Mouse (Mus musculus) retina, postnatal 1 day (tissue): ENCODE results near the gene Thsd7a.

Experiments used
- DNase-seq: peaks from one replicate; pipeline ENCODE4 v3.0.0-alpha.2; 2012

Thsd7a gene

DNA sequence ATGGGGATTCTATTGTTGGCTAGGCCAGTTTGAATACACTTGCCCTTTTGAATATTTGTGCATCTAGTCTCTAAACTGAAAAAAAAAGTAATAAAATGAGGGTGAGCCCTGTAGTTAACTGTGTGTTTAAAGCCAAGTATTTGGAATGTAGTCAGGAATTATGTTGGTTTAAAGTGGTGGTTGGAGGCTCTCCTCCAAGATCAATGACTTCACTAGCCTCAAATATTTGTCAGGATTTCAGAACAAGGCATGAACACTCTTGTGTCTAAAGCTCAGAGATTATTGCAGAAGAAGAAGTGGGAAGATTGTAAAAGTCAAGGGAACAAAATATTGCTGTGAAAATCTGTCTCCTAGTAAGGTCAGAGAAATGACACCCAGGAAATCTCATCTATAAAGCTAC is 249.3 kb downstream of the Thsd7a start:
- DNase-seq, result no peak

DNA sequence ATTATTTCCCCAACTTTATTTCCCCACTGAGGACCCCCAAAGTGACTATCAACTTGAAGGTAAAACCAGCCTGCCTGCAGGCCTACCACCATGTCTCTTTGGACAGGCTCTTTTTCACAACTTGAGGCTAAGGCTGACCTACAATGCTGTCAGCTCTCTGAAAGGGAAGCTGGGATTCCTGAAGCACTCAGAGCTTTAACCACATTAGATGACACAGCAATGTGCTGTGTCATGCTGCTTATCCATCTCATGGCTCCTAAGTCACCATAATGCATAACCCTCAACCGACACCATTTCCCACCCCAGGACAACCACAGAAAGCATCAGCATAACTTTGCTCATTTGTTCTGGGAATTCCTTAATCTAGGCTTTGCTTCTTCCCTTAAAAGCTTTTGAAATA is 255.6 kb downstream of the Thsd7a start:
- DNase-seq, result no peak

DNA sequence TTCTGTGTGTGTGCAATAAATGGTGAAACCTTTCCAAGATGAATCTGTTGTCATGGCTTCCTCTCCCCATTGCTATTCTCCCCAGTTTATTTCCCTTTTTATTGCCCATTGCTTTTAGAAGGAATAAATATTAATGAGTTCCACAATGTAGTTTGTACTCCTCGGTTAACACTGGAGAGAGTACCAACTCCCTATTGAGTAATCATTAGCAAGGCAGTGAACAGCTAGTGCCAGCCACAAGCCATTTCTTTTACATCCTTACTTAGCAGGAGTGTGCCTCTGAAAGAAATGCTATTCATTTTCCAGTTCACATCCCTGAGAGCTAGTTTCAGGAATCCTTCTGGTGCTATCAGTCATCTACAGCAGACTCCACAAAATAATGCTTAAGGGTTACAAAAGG is 260.3 kb downstream of the Thsd7a start:
- no peak for DNase-seq

DNA sequence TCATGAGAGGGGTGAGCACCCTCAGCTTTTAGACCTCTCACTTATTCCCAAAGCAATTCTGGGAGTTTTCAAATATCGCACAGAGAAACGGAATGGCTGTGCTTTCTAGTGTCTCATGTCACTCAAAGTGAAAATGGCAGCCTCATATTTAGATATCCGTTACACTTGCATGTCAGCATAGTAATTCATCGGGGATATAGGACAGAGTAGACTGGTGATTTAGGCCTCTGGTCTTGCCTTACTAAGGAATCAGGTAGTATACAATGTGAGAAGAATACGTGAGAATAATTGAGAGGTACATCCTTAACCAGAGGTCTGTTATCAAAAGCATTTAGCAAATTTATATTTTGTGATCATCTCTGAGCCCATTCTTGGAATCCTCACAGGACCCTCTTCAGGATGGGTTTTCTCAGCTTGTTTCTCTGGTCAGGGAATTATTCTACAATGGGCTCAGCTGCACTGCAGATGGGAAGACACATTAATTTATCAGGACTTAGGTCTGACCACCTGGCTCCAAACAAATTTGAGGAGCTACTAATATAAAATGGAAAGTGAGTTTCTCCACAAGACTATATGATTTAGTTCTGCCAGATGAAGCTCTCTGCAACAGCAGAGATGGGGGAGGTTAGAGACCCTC is 267.6 kb downstream of the Thsd7a start:
- no peak for DNase-seq

DNA sequence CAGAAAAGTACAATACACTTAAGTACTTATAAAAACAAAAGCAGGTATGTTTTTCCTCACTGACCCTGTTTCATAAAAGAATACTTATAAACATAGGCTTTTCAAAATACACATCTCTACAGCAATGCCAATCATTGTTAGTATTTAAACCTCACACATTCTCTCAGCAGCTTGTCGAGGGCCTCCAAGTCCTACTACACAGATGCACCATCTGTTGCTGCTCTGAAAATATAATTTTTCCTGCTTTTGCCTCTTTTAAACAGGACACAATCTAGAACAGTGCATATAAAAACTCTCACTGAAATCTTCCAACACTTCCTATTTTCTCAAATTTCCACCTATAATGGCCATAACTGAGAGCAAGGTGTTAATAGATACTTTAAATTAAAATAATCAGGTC is 270.9 kb downstream of the Thsd7a start:
- no peak for DNase-seq

DNA sequence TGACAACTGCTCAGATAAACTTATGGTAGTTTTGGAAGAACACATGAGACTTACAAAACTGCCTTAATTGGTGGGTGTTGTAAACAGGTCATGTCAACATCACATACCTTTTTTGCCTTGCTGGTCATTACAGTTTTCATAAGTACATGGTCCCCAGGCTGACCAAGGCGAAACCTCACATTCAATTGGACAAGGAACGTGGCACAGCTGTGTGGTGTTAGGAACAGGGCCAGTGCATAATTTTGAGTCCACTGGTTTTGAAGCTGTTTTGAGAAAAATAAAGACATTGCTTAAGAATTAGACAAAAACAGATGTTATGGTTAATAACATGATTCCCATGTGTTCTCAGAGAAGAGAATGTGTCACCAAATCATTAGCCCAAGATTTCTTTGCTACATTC is 278.3 kb downstream of the Thsd7a start:
- DNase-seq, result no peak

DNA sequence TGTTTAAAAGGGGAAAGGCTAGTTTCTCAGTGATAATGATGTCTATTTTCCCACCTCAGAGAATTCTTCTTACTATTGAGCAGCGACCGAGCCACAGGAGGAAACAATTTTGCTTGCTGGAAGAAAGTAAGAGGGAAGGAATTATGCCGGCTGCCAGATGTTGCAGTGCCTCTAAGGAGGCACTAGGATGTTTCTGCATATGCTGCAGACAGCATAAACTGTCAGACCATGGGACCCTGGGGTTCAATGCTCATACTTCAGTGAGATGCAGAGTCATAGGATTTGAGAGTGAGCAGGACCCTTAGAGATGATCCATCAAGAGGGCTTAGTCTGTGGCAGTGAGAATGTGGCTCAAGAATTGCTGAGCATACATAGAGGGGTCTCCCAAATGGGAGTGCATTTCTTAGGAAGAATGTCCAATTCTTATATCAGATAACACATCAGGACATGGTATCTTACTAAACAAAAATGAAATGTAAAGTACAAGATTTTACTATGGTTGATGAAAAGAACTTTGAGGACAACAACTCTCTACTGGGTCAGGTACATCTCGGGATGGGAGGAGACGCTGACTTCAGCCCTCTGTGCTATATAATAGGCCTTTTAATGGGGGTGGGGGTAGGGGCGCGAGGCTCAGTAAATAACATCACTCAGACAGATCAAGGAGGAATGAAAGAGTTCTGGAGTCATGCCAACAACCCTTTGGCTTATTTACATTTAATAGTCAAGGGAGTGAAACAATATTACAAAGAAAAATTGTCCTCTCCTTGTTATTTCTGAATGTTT is 281.7 kb downstream of the Thsd7a start:
- no peak for DNase-seq

DNA sequence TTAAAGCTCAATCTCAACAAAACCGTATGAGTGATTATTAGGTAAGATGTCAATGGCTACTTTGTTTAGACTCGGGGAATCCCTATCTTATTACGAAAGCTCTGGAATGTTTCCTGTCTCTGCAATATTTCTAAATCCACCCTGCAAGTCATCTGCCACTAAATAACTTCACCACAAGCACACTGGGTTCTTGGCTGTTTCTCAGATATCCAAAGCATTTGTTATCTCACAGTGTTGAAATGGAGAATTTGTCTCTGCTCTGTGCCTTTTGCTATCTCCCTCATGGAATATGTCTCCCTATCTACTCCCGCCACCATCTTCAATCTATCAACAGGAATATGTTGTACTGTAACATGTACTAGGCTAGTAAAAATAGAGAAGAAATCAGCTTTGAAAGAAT is 290.4 kb downstream of the Thsd7a start:
- DNase-seq, result no peak

DNA sequence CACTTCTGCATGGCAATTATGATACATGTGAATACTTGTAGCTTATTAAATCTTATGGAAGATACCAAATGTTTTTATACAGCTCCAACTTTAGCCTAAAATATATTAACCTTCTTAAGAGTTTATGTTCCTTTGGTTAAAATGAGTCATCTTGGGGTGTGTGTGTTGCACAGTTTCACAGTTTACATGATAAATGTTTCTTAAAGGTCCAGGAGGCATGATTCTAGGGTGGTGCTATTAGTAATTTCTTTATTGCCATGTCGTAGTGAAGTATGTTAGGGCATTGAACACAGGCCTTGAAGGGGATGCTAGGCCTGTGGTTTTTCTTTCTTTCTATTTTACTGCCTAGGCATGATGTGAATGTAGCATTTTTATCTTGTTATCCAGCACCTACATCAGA is 291.8 kb downstream of the Thsd7a start:
- no peak for DNase-seq

DNA sequence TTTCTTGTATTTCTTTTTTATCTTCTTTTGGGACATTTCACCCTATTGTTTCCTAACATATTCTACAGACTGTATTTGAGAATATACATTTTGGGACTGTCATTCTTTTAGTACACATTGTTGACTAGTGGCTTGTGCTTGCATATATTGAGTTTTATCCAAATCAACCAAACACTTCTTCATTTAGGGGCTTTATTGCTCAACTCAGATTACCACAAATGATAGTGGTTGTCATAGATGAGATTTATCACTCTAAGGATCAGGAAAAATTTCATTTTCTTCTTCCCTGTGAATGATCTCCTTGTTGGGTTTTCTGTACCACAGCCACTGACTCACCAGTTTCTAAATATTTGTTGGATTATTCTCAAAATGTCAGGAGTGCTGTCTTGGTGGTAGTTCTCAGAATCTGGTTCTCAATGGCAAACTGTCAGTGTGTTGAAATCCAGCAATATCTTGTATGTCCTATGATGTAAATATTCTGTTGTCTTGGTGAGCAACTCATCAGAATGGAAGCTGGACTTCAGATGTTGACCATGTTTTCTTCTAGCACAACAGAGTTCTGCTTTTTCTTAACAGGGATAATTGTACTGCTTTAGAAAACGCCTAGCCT is 294.2 kb downstream of the Thsd7a start:
- no peak for DNase-seq

DNA sequence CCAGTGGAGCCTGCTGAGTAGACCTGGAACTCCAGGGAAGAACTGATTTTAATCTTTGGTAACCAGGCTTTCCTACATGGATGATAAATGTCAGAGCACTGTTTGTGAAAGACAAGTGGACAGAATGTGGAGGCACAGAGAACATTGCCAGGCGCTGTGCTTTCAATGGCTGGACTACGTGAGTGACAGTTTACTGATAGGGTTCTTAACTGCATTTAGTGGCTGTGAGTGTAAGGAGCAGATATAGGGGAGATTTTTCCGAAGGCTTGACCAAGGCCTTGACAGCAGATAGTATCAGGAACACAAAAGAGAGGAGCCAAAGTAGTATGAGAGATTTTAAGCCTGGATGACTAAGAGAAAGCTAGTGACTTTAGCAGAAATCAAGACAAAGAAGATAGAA is 295.1 kb downstream of the Thsd7a start:
- DNase-seq, result no peak

DNA sequence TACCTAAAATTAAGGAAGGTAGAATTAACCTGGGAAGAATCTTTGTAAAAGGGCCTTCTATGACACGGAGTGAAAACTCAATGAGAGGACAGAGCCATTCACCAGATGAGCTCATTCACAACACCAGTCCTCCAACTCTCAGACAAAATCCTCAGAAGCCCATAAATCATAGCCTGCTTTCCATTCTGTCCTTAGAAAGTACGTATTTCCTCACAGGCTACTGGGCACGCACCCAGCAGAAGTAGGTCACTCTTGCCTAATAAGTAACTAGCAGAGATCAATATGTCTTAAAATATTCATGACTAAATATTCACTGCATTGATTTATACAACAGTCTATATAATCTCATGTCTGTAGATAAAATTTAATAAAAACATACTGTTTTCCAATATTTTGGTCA is 300.4 kb downstream of the Thsd7a start:
- no peak for DNase-seq

DNA sequence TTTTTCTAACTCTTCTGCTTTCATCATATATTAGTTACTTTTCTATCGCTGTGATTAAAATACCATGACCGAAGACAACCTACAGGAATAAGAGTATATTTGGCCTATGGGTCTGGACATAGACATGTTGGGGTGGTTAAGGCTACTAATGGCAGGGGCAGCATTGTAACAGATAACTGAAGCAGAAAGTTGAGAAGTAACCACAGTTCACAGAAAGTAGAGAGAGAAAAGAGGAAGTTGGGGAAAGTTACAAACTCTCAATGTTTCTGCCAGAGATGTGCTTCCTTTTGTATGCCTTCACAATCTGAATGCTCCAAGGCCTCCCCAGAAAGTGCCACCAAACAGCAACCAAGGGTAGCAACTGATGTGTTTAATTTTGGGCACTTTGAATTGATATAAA is 303.7 kb downstream of the Thsd7a start:
- DNase-seq, result no peak

DNA sequence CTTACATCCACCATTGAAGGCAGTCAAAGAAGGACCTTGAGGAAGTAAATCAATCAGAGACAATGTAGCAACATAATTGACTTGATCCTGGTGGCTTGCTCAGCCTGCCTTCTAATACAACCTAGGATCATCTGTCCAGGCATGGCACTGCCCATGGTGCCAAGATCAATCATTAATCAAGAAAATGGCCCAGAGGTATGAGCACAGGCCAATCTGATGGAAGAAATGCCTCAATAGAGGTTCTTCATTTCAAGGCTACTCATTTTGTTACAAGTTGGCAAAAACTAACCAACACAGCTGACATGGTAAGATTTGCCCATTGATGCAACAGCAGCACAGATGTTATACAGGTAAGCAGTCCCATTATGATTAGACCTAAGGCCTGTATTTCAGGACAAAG is 309.6 kb downstream of the Thsd7a start:
- DNase-seq, result no peak

DNA sequence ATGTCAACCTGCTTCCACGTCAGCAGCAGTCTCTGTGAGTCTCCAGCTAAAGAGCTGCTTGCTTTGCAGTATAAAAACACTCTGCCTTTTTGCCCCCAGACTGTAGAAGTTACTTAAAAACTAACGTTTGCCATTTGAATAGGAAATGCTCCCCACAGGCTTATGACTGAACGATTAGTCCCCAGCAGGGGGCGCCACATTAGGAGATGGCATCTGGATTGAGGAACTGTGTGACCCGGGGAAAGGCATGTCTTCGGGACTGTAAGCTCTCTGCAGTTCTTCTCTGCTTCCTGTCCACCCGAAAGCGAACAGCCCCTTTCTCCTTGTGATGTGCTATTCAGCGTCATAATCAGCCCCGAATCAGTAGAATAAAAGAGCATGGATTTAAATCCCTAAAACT is 330.1 kb downstream of the Thsd7a start:
- DNase-seq, result no peak

DNA sequence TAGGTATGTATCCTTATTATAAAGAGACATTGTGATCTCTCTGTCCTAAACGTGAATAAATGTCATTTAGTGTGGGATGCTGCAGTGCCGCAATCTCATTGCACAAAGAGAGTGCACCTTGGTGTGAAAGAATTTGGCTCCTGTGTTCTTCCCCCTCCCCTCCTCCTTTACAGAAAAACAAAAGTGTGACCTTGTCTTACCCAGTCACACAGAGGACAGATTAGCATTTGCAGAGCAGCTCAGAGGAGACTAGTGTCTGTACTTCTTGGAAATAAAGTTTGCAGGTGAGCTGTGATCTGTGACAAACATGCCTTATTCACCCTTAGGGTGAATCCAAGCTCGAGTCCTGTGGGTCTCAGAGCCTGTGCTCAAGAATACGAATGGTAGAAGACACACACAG is 332.2 kb downstream of the Thsd7a start:
- no peak for DNase-seq

DNA sequence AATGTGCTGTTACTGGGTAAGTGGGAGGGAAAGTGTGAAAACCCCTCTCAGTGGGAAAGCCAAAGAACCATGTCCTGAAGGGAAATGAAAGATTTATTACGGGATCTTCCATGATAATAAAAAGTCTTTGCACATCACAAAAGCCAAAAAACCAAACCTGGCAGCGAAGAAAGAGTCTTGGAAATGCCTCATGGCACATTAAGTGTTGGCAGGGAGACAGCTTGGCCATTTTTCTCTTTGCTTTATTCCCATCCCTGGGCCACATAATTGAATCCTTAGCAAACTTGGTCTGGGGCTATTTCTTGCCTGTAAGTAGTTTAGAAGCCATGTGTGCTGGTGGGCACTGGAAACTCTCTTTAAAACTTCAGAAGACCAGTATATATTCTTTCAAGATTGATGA is 344.8 kb downstream of the Thsd7a start:
- DNase-seq, result no peak

DNA sequence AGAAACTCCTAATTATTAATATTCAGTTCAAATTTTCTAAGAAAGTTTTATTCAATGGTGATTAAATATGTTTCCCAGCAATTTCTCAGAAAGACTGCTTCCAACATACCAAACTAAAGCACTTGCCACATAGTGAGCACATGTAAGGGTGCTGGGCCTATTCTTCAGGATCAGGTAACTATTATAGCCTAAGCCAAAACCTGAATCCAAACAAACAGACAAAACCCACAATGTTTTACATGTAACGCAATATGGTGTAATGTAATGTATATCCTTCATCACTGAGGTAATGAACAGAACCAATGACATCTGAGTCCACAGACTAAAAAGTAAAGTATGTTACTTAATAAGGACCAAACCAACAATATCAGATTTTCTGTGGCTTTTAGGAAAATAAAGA is 346.2 kb downstream of the Thsd7a start:
- DNase-seq, result no peak

DNA sequence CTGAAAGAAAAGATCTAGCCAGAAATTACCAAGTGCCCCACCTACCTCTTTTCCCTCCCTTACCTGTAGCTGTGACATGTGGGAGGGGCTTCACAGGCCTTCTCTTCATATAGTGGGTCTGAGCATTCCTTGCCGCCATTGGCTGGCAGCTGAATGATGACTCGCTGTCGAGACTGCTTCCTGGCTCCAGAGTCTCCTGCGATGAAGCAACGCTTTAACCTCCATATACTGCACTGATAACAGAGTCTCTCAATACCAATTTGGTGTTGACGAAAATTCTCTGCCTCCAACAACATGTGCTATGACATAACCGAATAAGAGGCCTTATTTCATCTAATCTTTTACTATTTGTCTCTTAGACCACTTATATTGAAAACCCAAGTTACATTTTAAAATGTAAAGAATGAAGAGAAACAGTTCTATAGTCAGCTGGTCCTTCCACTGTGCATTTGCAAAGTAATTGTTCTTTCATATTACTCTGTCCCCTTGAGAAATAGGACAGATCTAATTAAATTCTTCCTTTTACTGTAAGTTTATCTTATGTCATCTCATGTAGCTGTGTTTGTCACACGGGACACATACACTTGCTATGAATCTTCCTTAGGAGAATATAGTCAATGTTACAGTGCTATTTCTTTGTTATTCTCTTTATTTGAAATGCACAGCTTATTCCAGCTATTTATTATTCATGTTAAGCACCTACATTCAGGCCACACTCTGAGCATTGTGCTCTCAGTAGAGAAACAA is 351.3 kb downstream of the Thsd7a start:
- DNase-seq, result no peak

DNA sequence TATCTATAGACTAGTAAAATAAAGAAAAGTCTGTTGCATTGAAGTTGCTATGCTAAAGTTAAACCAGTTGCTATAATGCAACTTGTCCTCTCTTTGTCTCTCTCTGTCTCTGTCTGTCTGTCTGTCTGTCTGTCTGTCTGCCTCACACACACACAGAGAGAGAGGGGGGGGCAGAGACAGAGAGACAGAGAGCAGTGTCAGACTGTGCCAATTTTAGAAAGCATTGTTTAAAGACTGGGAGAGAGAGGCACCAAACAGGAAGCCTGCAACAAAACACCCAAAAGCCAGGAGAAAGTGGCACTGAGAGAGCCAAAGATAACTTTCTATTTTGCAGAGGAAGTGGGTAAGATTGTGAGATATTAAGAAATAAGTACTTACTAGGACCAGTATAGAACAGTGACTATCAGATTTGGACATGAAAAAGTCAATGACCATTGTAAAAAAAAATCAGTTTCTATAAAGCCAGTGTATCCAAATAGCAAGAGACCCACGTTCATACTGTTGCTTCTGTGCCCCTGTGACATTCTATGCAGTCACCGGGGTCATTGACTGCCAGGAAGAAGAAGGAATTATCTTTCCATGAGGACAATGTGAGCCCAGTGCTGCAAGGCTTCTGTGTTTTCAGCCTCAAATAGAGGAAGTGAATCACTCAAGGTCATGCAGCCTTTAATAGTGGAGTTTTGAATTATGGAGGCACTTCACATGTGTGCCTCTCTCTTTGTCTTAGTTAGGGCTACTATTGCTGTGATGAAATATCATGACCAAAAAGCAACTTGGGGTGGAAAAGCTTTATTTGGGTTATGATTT is 355.4 kb downstream of the Thsd7a start:
- no peak for DNase-seq

DNA sequence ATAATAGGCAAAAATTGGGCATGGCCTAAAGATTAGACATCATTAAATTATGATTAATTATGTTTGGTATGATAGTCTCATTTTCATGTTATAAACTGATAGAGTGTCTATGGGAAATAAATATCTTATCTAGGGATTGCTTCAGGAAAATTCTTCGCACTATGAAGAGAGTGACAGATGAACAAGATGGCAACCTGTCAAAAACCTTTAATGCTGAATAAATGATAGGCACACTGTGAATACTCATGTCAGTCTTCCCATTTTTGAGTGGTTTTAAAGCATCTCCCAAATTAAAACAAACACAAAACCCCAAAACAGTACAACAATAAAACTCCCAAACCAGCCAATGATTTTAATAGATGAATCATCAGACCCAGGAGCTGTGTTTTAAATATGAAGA is 362.5 kb downstream of the Thsd7a start:
- no peak for DNase-seq

DNA sequence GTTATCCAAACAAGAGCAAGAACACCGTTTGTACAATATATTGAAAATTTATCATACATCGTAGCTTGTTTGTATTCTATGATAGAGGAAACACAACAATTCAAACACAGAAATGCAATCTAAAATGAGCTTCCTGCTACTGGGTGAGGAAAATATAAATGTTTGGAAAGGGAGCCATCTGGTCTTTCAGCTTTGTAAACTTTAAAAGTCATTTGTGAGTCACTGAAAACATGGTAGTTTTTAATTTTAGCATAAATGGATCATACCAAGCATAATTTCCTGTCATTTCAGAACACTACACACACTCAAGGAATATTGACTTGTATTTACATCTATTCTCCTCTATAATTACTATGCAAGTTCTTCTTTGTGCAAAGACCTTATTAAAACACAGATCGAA is 363.6 kb downstream of the Thsd7a start:
- no peak for DNase-seq
